Mouse (Mus musculus) 3134 (cell line): Measurements from ENCODE around the gene Tdg.

ENCODE experiments used
- DNase-seq: peaks from one replicate; pipeline ENCODE4 v3.0.0-alpha.2; 2011; ENCODE audit warnings: low spot score; ENCODE audit not compliant: insufficient read length; ENCODE audit errors: extremely low read depth

Tdg gene

GRCm38 (mm10) chr10:82662267-82662990 is 32.8 kb downstream of the Tdg start:
- no peak for DNase-seq

DNA sequence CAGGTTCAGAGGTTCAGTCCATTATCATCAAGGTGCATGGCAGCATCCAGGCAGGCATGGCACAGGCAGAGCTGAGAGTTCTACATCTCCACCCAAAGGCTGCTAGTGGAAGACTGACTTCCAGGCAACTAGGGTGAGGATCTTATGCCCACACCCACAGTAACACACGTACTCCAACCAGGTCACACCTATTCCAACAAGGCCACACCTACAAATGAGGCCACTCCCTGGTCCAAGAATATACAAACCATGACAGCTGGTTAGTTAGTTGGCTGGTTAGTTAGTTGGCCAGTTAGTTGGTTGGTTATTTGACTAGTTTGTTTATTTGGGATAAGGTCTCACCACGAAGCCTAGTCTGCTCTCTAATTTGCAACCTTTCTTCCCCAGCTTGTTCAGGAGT is 33.7 kb downstream of the Tdg start:
- DNase-seq: no peak

DNA sequence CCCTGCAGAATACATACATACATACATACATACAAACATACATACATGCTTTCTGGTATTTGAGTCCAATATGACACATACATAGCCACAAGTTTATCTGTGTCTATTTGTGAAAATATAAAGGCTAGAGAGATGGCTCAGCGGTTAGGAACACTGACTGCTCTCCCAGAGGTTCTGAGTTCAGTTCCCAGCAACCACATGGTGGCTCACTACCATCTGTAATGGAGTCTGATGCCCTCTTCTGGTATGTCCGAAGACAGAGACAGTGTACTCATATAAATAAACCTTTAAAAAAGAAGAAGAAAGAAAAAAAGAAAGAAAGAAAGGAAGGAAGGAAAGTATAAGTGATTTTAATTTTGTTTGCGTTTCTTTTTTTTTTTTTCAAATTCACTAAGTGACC is 36.3 kb downstream of the Tdg start:
- no peak for DNase-seq

- DNase-seq: peak; percentile 48
Measured at GRCm38 (mm10) chr10:82666436-82667234, 37.0 kb downstream of the Tdg start.

GRCm38 (mm10) chr10:82670205-82670604 is 40.6 kb downstream of the Tdg start:
- no peak for DNase-seq

GRCm38 (mm10) chr10:82676949-82677348 is 47.3 kb downstream of the Tdg start:
- DNase-seq: no peak

GRCm38 (mm10) chr10:82680769-82681168 is 51.1 kb downstream of the Tdg start:
- no peak for DNase-seq

DNA sequence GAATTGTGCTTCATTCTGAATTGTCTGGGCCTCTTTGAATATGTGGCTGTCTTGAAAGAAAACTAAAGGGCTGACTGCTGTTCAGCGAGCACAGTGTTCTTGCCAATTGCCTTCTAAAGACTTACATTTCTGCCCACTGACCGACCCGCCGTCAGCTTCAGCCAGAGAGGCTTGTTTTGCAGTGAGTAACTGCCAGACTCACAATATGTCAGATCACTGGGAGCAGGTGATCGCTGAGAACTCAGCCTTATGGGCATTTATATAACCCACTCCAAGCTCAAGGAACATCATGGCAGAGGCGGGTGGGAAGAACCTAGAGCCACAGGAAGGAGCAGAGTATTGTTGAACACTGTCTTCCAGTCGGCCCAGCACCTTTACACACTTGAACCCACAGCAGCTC is 52.0 kb downstream of the Tdg start:
- no peak for DNase-seq

GRCm38 (mm10) chr10:82685440-82685839 is 55.8 kb downstream of the Tdg start:
- DNase-seq: no peak

DNA sequence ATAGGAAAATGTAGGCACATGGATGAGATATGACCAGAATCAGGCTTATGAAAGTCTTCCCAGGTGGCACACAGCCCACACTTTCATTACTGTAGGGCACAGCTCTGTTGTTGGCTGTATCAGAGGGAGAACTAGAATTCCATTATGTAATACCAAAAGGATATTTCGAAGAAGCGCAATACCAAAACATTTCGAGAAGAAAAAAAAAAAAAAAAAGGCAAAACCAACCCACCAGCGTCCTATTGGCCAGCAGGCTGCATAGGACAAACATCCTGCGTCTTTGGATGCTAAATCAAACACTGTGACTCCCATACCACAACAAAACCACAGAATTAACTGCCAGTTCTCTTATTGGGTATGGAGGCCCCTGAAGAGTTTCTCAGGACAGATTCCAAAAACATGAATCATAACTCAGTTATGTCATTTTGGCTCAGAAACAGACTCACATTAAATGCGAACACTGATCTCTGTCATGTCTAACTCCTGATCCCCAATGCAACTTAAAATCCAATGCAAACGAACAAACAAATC is 60.1 kb downstream of the Tdg start:
- DNase-seq: peak; percentile 72

DNA sequence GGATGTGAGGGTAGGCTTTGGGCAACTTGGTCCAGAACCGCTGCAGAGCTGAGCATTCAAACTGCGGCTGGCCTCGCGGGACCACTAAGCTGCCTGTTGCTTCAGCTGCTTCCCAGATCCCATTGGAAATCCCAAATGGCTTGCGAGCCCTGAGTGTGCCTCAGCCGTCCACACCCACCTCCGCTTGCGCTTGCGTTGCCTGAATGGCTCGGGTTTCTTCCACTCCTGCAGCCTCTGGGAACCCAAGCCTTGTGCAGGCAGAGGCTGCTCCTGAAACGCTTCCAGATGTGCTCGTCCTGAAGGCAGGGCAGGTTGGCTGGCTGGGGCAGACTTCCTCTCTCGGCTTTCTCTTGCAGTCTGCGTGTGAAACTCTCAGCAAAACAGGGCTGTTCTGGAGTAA is 60.9 kb downstream of the Tdg start, which contains the start of gene Glt8d2:
Gene Glt8d2, minus strand, starts transcription at position 157 of the 400 bp plus-strand sequence.
- peak; percentile 78 for DNase-seq

DNA sequence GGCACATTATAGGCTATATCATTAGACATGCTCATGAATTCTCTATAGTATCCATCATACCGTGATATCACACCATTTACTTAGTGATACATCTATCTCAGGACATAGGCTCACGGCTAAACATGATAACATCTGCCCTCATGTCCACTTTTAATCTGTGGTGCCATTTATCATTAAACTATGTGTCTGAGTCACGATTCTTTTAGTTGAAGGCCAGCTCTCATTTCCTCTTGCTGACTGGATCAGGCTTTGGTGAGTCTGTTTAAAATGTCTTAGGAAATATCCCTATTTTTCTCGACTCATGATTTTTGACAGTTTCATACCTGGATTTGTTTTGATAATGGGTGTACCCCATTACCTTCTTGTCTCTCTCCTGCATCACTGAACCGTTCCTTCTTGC is 66.3 kb downstream of the Tdg start, which contains the start of gene Hcfc2:
Gene Hcfc2, plus strand, starts transcription at position 205 of the 400 bp plus-strand sequence.
- DNase-seq: no peak

DNA sequence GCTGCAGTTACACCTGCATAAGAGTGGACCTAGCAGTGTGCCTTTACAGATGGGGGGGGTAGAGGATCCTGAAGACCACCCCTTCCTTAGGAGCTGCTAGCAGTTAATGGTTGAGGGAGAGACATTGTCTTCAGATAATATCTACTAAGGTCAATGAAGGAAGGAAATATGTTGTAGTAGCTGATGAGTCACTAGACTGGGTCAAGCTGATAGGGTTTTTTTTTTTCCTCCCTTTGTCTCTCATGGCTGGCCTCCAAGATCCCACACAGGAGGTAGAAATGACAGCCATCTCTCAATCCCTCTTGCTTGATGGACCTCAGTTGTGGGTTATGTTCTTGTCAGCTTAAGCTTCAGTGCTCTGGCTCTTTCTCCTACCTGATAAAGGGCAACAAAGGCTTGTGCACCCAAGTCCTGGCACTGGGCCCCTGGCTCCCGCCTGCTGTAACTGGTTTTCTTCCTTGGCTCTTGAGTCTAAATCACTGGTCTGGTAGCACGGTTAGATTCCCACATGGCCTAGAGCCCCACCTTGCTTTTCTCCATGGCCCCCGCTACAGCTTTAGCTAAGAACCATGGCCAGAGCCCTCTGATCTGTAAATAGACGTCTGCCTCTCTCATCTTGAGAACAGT is 66.9 kb downstream of the Tdg start:
- no peak for DNase-seq

DNA sequence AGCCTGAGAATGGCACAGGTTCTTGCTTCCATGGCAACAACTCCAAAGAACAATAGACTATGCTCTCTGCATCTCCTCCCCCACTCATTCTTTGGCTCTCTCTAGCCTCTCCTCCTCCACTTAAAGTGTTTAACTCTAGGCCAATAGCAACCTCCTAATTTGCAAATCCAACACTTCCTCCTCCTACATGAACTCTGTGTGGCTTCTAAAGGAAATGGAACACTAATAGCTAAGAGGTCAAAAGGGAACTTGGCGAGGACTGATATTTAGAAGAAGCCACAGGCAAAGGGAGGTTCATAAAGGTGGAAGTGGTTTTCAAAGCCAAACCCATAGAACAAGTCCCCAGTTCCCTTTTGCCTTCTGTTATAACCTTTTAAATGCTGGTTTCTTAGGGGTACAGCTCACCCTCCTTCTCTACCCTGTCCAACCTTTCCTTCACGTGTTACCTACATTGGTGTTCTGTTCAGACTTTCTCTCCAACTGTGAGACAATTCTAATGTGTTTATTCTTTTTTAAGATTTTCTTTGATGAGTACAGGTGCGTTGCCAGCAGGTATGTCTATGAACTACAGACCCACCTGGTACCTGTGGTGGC is 67.8 kb downstream of the Tdg start:
- no peak for DNase-seq

DNA sequence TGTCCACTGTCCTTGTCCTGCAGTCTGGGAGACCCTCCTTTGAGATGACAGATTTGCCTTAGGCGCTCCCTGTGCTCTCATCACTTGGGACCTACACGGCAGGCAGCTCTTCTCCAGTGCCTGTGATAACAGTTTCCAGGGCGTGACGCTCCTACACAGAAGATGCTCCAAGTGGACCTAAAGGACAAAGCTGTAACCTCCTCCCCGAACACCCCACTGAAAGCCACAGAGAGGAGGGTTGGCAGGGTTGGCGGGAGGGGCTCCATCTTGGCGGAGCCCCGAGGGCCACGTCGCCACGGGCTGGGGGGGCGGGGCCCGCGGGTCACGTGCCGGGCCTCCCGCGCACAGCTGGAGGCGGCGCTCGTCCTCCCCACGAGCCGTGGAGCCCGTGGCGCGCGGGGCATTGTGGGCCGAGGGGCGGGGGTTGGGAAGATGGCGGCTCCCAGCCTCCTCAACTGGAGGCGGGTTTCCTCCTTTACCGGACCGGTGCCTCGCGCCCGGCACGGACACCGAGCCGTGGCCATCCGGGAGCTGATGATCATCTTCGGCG is 69.2 kb downstream of the Tdg start:
- DNase-seq: peak; percentile 87

DNA sequence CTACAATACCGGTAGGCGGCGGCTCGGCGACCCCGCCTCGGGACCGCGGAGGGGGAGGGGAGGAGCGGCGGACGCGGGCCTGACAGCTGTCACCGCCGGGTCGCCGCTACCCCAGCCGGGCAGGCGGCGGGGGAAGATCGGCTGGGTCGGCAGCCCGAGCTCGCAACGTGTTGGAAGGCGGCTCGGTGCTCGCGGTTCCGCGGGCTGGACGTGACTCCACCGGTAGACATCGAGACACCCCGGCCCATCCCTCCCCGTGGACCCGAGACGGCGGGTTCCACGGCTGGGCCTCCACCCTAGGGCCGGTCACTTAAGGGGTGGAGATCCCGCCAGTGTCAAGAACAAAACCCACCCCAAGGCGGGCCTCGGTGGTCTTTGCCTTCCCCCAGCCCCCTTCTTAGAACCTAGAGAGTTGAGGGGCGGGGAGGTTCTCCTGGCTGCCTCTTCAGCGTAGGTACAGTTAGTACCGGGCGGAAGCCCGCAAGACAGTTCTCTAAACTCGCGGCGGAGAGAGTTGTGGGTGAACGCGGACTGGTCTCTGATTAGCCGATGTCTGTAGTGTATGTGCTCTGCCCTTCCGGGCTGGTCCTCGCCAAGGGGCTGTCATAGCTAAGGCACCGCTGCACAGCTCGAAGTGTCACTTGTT is 69.8 kb downstream of the Tdg start:
- no peak for DNase-seq
